In genomic region chr5:53591683-53592050, GRCm38 (mm10) we compare ENCODE assay signal across 8 mouse cellular contexts.
DNase-seq lines count a peak whose midpoint lies in the region; ATAC-seq and TF ChIP-seq lines count a peak whose summit lies in the region.

No protein-coding gene starts in this region.

- peak overlapping the region; percentile 71 for H3K4me3 ChIP-seq in layer of hippocampus, adult 2 months
- peak overlapping the region; percentile 73 for H3K4me3 ChIP-seq in brown adipose tissue, adult 24 weeks (ENCODE audit: insufficient read depth, low read depth, low read length)
- H3K4me3 ChIP-seq in hindbrain, embryonic 16.5 days (ENCODE audit: low read length), result peak overlapping the region; percentile 92
- peak overlapping the region; percentile 91 for H3K4me3 ChIP-seq in myocyte

- peak overlapping the region; percentile 75 for H3ac ChIP-seq in myocyte (ENCODE audit: control insufficient read depth, insufficient read length)

- TF ChIP-seq POLR2A in myocyte (IDR thresholded peaks at IDR 0.05; ENCODE audit: insufficient read length, low read depth), result no peak

- DNase-seq in layer of hippocampus, adult 2 months (ENCODE audit: low spot score in 2 of 2), result no peak
- DNase-seq in layer of hippocampus, postnatal 14 days (ENCODE audit: low spot score in 2 of 2), result no peak
- DNase-seq in thymus, adult 18-20 months, result no peak
- no peak for DNase-seq in frontal cortex, postnatal 36 days (ENCODE audit: low spot score in 2 of 2)

- H3K9me3 ChIP-seq in hindbrain, embryonic 16.5 days (ENCODE audit: control insufficient read depth, low read length), result no peaks in the 10 kb centered on the region

- peak overlapping the region; percentile 79 for H3K4me2 ChIP-seq in hindbrain, embryonic 16.5 days (ENCODE audit: low read length)
- H3K4me2 ChIP-seq in myocyte (ENCODE audit: low read depth), result peak overlapping the region; percentile 77

- peak overlapping the region; percentile 74; the same call in 1 of the 2 replicates for H3K27ac ChIP-seq in layer of hippocampus, adult 2 months
- peak overlapping the region; percentile 14; the same call in 1 of the 2 replicates for H3K27ac ChIP-seq in brown adipose tissue, adult 24 weeks (replicated peaks; ENCODE audit: low read depth, low read length)
- H3K27ac ChIP-seq in hindbrain, embryonic 16.5 days (ENCODE audit: low read depth, low read length), result peak overlapping the region; percentile 99

- peak overlapping the region; percentile 89 for H3K9ac ChIP-seq in hindbrain, embryonic 16.5 days (ENCODE audit: low read depth, low read length)

- no peak for ATAC-seq in hindbrain, embryonic 16.5 days
- no peak for ATAC-seq in granulocyte monocyte progenitor cell, adult 5-6 weeks (replicated peaks; ENCODE audit: poor library complexity, severe bottlenecking)

- peak; percentile 55 for TF ChIP-seq CTCF in layer of hippocampus, adult 2 months (conservative IDR thresholded peaks at IDR 0.05)

- H3K79me2 ChIP-seq in myocyte (ENCODE audit: control insufficient read depth, insufficient read depth), result peaks cover 58% of the 10 kb centered on the region

- H3K36me3 ChIP-seq in hindbrain, embryonic 16.5 days (ENCODE audit: control insufficient read depth, insufficient read depth, low read length), result no peaks in the 10 kb centered on the region
- no peaks in the 10 kb centered on the region for H3K36me3 ChIP-seq in myocyte (ENCODE audit: control insufficient read depth, insufficient read depth)

- WGBS in hindbrain, embryonic 16.5 days, result 2% methylated on average over 8 of the region's 8 CpGs

- no peaks in the 10 kb centered on the region for H3K27me3 ChIP-seq in hindbrain, embryonic 16.5 days (replicated peaks; ENCODE audit: control insufficient read depth, insufficient read depth, low read length)
- H3K27me3 ChIP-seq in myocyte (ENCODE audit: control insufficient read depth, insufficient read depth, insufficient read length), result no peaks in the 10 kb centered on the region

- 0 out of 2 replicates have a peak, but pooled peaks cover 6% of the 10 kb centered on the region for H3K4me1 ChIP-seq in brown adipose tissue, adult 24 weeks (ENCODE audit: control insufficient read depth, insufficient read depth, insufficient read length, low read length)
- H3K4me1 ChIP-seq in hindbrain, embryonic 16.5 days (ENCODE audit: control insufficient read depth, insufficient read depth, low read depth, low read length), result peaks cover 21% of the 10 kb centered on the region

TF ChIP-seq in myocyte, 11 proteins besides CTCF, POLR2A, EP300 and RAD21:
- no peak for TF ChIP-seq POLR2AphosphoS2 (IDR thresholded peaks at IDR 0.05; ENCODE audit: insufficient read length, low read depth)
- no peak for TF ChIP-seq USF1 (IDR thresholded peaks at IDR 0.05; ENCODE audit: low read depth)
- no peak for TF ChIP-seq MYOG (IDR thresholded peaks at IDR 0.05; ENCODE audit: control insufficient read depth in 1 of 3, insufficient read depth in 1 of 3, insufficient read length in 2 of 3, low read depth in 2 of 3)
- TF ChIP-seq MAX (IDR thresholded peaks at IDR 0.05; ENCODE audit: low read depth), result no peak
- TF ChIP-seq REST (IDR thresholded peaks at IDR 0.05; ENCODE audit: insufficient read depth, insufficient read length), result no peak
- no peak for TF ChIP-seq MYOD1 (IDR thresholded peaks at IDR 0.05; ENCODE audit: control insufficient read depth in 1 of 3, insufficient read length in 2 of 3, low read depth in 2 of 3)
- no peak for TF ChIP-seq TCF12 (IDR thresholded peaks at IDR 0.05; ENCODE audit: insufficient read depth, poor library complexity, severe bottlenecking)
- no peak for TF ChIP-seq TCF3 (IDR thresholded peaks at IDR 0.05; ENCODE audit: insufficient read length, low read depth)
- TF ChIP-seq SRF (IDR thresholded peaks at IDR 0.05; ENCODE audit: control insufficient read depth, insufficient read length, low read depth), result no peak
- no peak for TF ChIP-seq CEBPB (IDR thresholded peaks at IDR 0.05; ENCODE audit: insufficient read depth, poor library complexity, severe bottlenecking)

Comparison
In these comparisons a context has a peak if more than half of its experiments do, and no peak if none do; other contexts are left out.
1. H3K27ac ChIP-seq: peak in every context shown above with its lines; median percentile 99 in hindbrain, embryonic 16.5 days; 74 in layer of hippocampus, adult 2 months; 14 in brown adipose tissue, adult 24 weeks.